Mouse (Mus musculus): ENCODE measurements around the gene Pde4d.

DNA sequence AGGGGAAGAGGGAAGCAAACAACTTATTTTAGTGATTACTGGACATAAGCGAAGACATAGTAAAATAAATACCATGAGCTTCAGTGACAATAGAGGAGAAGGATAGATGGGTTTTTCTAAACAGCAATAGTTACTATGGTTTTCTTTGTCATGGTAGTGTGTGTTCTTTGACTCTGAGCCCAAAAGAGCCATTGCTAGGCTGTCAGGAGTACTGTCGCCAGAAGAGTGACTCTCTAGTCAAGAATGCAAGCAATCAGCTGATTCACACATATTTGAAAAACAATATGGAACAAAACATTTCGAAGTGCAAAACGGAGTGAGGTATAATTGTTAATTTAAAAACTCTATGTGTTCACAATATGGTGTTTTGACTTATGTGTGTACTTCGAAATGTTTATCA lies 450.4 kb downstream of the Pde4d start:
- TF ChIP-seq CTCF (IDR thresholded peaks at IDR 0.05; ENCODE audit: control insufficient read depth, insufficient read depth, insufficient read length): no peak
- TF ChIP-seq MYOG (IDR thresholded peaks at IDR 0.05; ENCODE audit: control insufficient read depth, extremely low read depth, insufficient read length): no peak
- no peak for TF ChIP-seq USF1 (IDR thresholded peaks at IDR 0.05; ENCODE audit: low read depth)
- no peak for TF ChIP-seq FOSL1 (IDR thresholded peaks at IDR 0.05; ENCODE audit: insufficient read depth, low read length, poor library complexity, severe bottlenecking)
- no peak for TF ChIP-seq MAX (IDR thresholded peaks at IDR 0.05)
- TF ChIP-seq CEBPB (IDR thresholded peaks at IDR 0.05; ENCODE audit: low read depth): no peak
